Mouse (Mus musculus) embryo, embryonic 11 days (tissue): ENCODE data around the gene Qsox2.

Experiments used
- DNase-seq: peaks from one replicate; pipeline ENCODE4 v3.0.0-alpha.2; 2015

The Qsox2 gene

GRCm38 (mm10) chr2:26237290-26237782 is at the start of gene Qsox2:
Gene Qsox2 (minus strand): TSS chr2:26237525.
- DNase-seq: peak; percentile 97

DNA sequence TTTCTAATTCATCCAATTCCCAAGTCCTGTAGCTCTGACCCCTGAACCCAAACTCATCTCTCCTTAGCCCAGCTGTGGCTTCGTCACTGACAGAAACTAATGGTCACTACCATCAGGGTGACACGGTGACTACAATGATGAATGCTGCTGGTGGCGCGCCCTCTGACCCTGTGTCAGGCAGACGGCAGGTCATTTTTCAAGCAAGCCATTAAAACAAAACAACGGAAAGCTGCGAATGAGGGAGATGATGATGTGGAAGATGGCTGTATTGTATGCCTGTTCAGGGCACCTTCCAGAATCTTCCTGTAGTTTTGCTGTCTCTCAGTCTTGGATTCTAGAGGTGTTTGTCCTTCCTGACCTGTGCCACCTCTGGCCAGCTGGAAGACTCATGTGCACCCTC is 49.1 kb upstream of the Qsox2 start:
- peak; percentile 40 for DNase-seq

DNA sequence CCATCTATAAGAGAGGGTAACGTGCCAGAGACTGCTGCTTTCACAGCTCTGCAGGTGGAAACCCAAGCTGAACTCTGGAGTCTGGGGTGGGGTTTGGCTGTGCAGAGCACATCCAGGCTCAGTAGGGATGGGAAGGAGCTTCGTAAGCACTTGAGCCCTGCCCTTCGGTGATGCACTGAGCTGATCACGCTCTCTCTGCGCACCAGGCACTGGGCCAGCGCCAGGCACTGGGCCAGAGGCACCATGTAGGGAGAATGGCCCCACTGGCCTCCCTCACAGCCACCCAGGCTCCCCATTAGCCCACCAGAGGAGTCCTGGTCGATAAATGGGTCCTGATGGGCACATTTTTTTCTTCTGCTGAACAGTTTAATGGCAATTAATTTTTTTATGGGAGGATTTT is 48.5 kb upstream of the Qsox2 start:
- no peak for DNase-seq

GRCm38 (mm10) chr2:26280594-26280993 is 43.3 kb upstream of the Qsox2 start:
- no peak for DNase-seq

- DNase-seq: no peak
Measured at GRCm38 (mm10) chr2:26279712-26280111, 42.4 kb upstream of the Qsox2 start.

GRCm38 (mm10) chr2:26273611-26274010 is 36.3 kb upstream of the Qsox2 start:
- peak; percentile 80 for DNase-seq

- DNase-seq: no peak
Measured at GRCm38 (mm10) chr2:26268216-26268615, 30.9 kb upstream of the Qsox2 start.

- no peak for DNase-seq
Measured at GRCm38 (mm10) chr2:26266066-26266742, 28.9 kb upstream of the Qsox2 start.

DNA sequence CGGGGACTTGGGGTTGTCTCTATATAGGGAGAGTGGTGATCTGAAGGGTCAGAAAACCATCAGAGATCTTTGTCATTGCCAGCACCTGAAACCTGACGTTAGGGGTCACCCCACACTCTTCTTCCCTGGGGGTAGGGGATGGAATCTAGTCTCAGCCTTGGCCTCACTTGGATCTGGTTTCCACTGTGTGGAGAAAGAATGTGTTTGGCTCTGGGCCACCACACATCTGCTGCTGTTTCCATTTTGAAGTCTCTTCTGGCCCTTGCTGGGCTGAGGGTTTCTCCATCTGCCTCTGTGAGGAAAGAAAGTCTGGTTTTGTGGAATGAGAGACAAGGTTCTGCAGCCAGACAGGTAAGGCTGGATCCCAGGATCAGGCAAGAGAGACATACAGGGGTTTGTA is 27.8 kb upstream of the Qsox2 start:
- DNase-seq: no peak

GRCm38 (mm10) chr2:26264646-26265045 is 27.3 kb upstream of the Qsox2 start:
- no peak for DNase-seq

- no peak for DNase-seq
Measured at GRCm38 (mm10) chr2:26257315-26258096, 20.2 kb upstream of the Qsox2 start.

DNA sequence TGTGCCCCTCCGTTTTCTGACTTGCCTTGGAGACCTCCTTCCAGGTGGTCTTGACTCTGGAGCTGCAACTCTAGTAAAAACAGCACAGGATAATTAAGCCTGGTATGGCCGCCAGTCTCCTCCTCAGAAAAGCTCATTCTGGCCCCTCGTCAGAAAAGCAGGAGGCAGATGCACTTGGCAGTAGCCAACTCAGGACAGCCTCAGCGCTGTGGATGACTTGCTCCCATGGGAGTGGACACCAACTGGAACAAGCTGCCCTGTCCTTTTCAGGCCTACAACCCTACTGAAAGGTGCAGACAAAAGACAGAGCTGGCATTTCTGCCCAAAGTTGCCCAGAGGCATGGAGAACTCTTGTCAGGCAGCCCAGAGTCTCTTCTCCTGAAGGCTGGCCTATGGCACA is 17.5 kb upstream of the Qsox2 start:
- no peak for DNase-seq

DNA sequence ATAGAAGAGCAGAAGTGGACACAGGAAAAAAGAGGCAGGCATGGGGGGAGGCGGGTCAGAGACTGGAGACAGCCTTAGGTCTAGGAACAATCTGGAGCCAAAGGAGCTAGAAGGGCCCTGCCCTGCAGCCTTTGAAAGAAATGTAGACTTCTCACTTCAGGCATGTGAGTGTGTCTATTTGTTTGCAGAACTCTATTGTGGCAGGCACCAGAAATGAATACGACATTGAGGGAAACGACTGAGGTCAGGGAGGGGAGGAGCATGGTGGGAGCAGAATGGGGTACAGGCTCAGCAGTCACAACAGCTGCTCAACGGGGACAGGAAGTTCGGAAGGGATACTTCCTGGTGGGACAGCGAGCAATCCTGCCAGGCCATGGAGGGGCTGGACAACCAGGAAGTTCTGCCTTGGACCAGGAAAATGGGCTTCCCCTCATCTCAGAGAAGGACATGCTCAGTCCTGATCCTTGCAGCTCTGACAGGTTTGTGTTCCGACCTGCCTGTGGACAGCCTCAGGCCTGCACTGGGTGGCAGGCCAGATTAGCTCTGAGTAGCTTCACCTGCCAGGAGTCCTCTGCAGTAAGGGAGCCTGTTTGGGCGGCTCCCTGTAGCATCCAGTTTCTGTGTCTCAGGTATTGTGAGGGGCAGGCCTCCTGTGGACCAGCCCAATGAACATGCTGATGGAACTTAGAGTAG is 15.3 kb upstream of the Qsox2 start:
- no peak for DNase-seq

DNA sequence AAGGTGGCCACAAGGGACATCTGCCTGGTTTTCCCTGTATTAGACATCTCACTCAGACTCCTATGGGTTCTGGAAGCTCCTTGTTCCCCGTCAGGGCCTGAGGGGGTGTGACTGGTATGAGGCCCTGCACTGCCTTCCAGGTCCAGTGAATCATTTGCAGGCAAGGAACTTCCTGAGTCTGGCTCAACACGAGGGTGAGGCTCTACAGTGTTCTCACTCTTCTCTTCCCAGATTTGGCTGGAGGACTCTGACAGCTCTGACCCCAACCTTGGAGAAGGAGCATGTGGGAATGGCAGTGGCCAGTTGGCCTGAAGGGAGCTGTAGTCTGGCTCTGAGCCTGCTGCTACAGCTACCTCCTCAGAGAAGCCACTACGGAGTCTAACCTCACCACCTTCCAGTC is 10.2 kb upstream of the Qsox2 start:
- DNase-seq: no peak

GRCm38 (mm10) chr2:26240841-26241240 is 3.5 kb upstream of the Qsox2 start:
- DNase-seq: no peak

DNA sequence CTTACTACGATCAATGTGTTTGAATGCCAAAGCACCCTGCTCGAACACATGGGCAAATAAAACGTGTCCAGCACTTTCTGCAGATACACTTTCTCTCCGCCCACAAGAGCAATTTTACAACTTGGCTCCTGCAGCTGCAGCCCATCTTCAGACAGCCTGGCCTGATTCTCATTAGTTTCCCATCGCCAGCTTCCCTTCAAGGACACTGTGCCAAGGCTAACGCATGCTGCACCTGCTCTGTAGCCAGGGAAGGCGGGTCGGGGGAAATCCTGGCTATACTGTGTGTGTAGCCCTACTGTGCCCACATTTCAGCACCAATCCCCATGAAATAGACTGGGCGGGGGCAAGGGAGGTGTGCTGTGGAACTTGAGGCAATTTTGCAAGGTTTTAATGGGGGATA is 3.0 kb upstream of the Qsox2 start:
- DNase-seq: peak; percentile 9

GRCm38 (mm10) chr2:26236681-26237289 is 540 bp downstream of the Qsox2 start:
- DNase-seq: no peak

GRCm38 (mm10) chr2:26234771-26235170 is 2.6 kb downstream of the Qsox2 start:
- no peak for DNase-seq

GRCm38 (mm10) chr2:26234253-26234652 is 3.1 kb downstream of the Qsox2 start:
- no peak for DNase-seq

DNA sequence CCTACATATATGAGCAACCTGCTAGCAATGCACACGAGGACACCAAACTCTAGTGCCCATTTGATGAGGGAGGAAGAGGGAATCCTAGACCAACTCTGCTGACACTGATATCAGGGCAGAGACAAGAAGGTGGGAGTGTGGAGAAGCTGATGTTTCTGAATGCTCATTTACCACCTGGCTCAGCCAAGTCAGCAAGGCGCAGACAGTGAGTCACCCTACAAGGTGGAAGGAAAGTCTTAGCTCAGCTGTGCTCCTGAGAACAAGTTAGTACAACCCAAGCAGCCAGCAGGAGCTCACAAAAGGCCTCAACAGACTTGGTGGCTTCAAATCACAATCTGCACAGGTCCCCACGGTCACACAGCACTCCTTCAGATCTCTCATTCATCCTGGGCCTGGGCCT is 6.0 kb downstream of the Qsox2 start:
- DNase-seq: no peak

- DNase-seq: no peak
Measured at GRCm38 (mm10) chr2:26230253-26230652, 7.1 kb downstream of the Qsox2 start.

- DNase-seq: peak; percentile 89
Measured at GRCm38 (mm10) chr2:26227788-26228187, 9.5 kb downstream of the Qsox2 start.

- DNase-seq: no peak
Measured at GRCm38 (mm10) chr2:26225242-26225641, 12.1 kb downstream of the Qsox2 start.
